8 mouse cellular contexts compared by ENCODE assay signal in genomic region chr11:32454800-32455506, GRCm38 (mm10). TPM values are rescaled to one million over a fixed set of nuclear protein-coding genes. Genes with fewer than 3 reads are reported as not detected.
DNase-seq lines count a peak whose midpoint lies in the region; ATAC-seq lines count a peak whose summit lies in the region.

Gene Ubtd2, plus strand, starts transcription at chr11:32455370.

- DNase-seq in adipocyte (ENCODE audit: low spot score), result peak; percentile 90
- DNase-seq in embryo, embryonic 10 days (ENCODE audit: low spot score), result peak; percentile 97
- DNase-seq in gastrocnemius, postnatal 14 days, result peak; percentile 98
- DNase-seq in left cerebral cortex, postnatal 10 days (ENCODE audit: extremely low spot score in 1 of 2, low spot score in 2 of 2), result peak; percentile 93 to 98
- peak; percentile 98 for DNase-seq in right cerebral cortex, postnatal 25 days
- peak; percentile 97 to 98 for DNase-seq in urinary bladder, postnatal 4 days (ENCODE audit: low spot score in 2 of 2)

- intact Hi-C loops in gastrocnemius, postnatal 14 days (cut with DNase I; ENCODE audit: low total_unique reads), result loop anchor here (5.0 to 10.0 kb wide), 2 partner anchors 70 to 132 kb away; no protein-coding TSS in a partner anchor
- intact Hi-C loops in left cerebral cortex, postnatal 10 days (cut with DNase I), result loop anchor here (5.0 kb wide), 3 partner anchors 42 to 242 kb away; no protein-coding TSS in a partner anchor

- peak; percentile 88 for ATAC-seq in inflammation-experienced regulatory T-cells, adult 6 months
- ATAC-seq in megakaryocyte-erythroid progenitor cell, adult 5-6 weeks (replicated peaks; ENCODE audit: low FRiP score, low TSS enrichment, poor library complexity, severe bottlenecking), result peak; percentile 96

RNA-seq across cellular contexts. Expression of gene Ubtd2, which starts in this region (rescaled TPM):
- total RNA-seq in gastrocnemius, postnatal 14 days (2021), result 10 to 100 TPM; 18.9 to 21.4 TPM
- polyA plus RNA-seq in inflammation-experienced regulatory T-cells, adult 6 months (2017; shearing (Covaris generic)), result 1 to 10 TPM; 2.1 to 3.7 (median 2.9) TPM
- 10 to 100 TPM; 46.9 to 54.9 TPM for total RNA-seq in left cerebral cortex, postnatal 10 days (2021)
- total RNA-seq in megakaryocyte-erythroid progenitor cell, adult 5-6 weeks (2014; fragmentation: Nextera tagmentation), result 8.2 and 8.8 TPM in 2 replicates
- total RNA-seq in megakaryocyte-erythroid progenitor cell, adult 5-6 weeks (2017), result 6.4 TPM in 1 of 2 replicates, not detected in the other

Comparison
In these comparisons a context has a peak if more than half of its experiments do, and no peak if none do; other contexts are left out.
1. Peak in every context shown above with its lines: DNase-seq and ATAC-seq.